Mouse (Mus musculus) ovary, postnatal 36 days (tissue): ENCODE measurements around the gene Lig3.
"Not testable (repeated sequence)": the region's sequence is repeated elsewhere in the genome, so short reads cannot be mapped to it uniquely, and the experiment has no call there.

Experiments used
- DNase-seq: peaks from one replicate; pipeline ENCODE4 v3.0.0; 2022; ENCODE audit warnings: low spot score, mixed read lengths

The Lig3 gene

DNA sequence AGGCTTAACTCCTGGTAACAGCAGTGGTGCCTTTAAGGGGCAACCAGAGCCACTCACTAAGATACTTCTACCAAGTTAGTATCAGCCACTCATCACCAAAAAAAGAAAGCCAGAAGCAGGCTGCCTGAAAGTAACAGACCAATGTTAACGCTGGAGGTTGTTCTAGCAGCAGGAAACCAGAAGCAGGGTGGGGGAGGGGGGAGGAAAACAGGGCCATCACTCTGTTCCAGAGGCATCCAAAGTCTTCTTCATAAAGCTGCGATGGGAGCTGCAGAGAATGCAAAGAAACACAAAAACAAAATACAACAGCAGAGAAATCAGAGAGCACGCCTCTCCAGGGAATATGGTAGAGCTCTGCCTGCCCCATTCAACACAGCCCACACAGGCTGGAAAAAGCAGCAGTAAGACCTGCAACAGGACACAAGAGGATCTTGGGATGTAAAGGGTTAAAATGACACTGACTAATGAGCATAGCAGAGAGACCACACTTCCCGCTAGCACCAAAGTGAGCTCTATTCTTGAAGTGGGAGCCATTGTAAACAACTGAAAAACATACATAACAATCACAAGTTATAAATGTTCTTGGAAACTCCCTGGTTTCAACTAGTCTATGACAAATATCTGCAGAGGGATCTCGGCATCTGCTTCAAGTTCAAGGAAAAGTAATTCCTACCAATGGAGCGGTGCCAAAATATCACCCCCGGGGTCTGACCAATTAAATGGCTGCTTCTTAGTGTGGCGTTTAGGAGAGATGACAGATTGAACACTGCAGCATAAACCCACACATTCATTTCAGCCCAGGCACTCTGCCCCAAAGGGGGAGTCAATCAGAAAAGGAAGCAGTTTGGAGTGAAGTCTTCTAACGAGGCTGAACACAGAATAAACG, 50.3 kb downstream of the Lig3 start:
- DNase-seq, result no peak

DNA sequence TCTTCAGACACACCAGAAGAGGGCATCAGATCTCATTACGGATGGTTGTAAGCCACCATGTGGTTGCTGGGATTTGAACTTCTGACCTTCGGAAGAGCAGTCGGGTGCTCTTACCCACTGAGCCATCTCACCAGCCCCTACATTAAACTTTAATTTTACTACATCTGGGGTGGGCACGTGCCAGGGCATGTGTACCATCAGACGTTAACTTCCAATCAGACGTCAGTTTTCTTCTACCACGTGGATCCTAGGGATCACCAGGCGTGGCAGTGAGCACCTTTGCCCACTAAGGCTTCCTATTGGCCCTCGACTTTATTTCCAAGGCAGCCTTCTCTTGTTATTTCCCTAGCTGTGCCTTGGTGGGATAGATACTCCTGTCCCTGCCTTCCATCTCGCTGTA, 51.5 kb downstream of the Lig3 start:
- not testable (repeated sequence) for DNase-seq

GRCm38 (mm10) chr11:82833929-82834328, 53.0 kb downstream of the Lig3 start:
- no peak for DNase-seq

DNA sequence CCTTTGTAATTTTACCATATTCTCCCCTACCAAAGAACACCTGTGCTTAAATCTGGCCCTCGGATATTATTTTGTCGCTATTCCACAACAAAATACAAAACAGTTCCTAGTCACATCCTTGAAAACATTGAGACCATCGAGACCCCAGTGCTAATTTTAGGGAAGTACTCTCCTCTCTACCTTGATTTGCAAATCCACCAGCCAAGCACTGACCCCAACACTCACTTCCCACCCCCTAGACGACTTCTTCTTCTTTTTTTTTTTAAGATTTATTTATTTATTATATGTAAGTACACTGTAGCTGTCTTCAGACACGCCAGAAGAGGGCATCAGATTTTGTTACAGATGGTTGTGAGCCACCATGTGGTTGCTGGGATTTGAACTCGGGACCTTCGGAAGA, 53.5 kb downstream of the Lig3 start:
- DNase-seq, result not testable (repeated sequence)

DNA sequence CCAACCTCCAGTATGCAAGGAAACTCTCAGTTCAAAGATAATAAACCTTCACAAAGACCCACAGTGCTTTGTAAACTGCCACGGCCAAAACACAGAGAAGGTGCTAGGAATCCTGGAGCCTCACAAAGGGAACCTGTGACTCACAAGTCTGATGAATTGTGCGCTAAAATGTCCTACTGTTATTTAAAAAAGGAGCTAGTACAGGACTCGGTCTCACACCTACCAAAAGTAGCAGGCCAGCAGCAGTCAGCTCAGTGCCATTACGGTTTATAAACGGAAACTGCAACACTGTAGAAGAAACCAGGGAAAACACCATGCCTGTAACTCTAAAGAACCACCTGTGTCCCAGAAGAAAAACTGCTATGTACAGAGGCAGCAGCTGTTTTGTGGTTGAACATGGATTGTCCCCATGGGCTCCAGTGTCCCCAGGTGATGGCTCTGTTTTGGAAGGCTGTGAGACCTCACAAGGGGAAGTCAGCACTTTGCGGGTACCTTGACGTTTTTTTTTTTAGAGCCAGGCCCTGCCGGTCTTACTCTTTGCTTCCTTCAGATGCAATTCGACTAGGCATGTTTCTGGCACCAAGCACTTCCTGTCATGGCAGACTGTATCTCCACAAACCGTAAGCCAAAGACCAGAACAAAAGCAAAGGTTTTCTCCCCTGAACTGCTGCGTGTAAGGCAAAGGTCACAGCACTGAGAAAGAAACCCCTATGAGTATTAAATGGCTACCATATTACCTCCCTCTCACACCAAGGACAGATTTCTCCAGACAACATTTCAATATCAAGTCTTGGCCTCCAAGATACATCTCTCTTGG, 54.9 kb downstream of the Lig3 start:
- DNase-seq, result no peak

- DNase-seq, result no peak
Measured at GRCm38 (mm10) chr11:82837192-82837591, 56.3 kb downstream of the Lig3 start.

GRCm38 (mm10) chr11:82837848-82838247, 56.9 kb downstream of the Lig3 start:
- no peak for DNase-seq

- no peak for DNase-seq
Measured at GRCm38 (mm10) chr11:82838511-82838910, 57.6 kb downstream of the Lig3 start.

- no peak for DNase-seq
Measured at GRCm38 (mm10) chr11:82844771-82845414, 64.0 kb downstream of the Lig3 start.

GRCm38 (mm10) chr11:82845415-82846078, 64.6 kb downstream of the Lig3 start:
- DNase-seq, result peak; percentile 68

GRCm38 (mm10) chr11:82846079-82846436, 65.2 kb downstream of the Lig3 start:
- DNase-seq, result no peak

- DNase-seq, result no peak
Measured at GRCm38 (mm10) chr11:82846938-82847337, 66.0 kb downstream of the Lig3 start.

- DNase-seq, result no peak
Measured at GRCm38 (mm10) chr11:82847571-82848000, 66.7 kb downstream of the Lig3 start.

- DNase-seq, result no peak
Measured at GRCm38 (mm10) chr11:82850259-82850658, 69.4 kb downstream of the Lig3 start.

GRCm38 (mm10) chr11:82852115-82852514, 71.2 kb downstream of the Lig3 start:
- DNase-seq, result no peak

GRCm38 (mm10) chr11:82852540-82852939, 71.6 kb downstream of the Lig3 start:
- no peak for DNase-seq

- no peak for DNase-seq
Measured at GRCm38 (mm10) chr11:82852958-82853357, 72.0 kb downstream of the Lig3 start.
